Mouse (Mus musculus): ENCODE results near the gene Phyh. TPM values are rescaled to one million over a fixed set of nuclear protein-coding genes. Genes with fewer than 3 reads are reported as not detected.
A peak's percentile ranks its signal among the peaks of the same experiment; 100 is the strongest.

Gene Phyh
- polyA plus RNA-seq, 1 experiment from 2014 or later: 242 TPM

GRCm38 (mm10) chr2:4909909-4910308 lies 8.9 kb upstream of the Phyh start:
- H3K27ac ChIP-seq (ENCODE audit: low read length): no peak overlapping the region
- no peak overlapping the region for H3K9ac ChIP-seq (ENCODE audit: low read length)
- no peaks in the 10 kb centered on the region for H3K27me3 ChIP-seq (ENCODE audit: control insufficient read depth, insufficient read depth, low read length)
- no peak overlapping the region for H3K4me2 ChIP-seq (ENCODE audit: low read depth, low read length)
- peaks cover 27% of the 10 kb centered on the region for H3K36me3 ChIP-seq (ENCODE audit: control insufficient read depth, insufficient read depth)
- no peaks in the 10 kb centered on the region for H3K4me1 ChIP-seq (ENCODE audit: control insufficient read depth, insufficient read depth, low read length)
- no peak overlapping the region for H3K4me3 ChIP-seq (ENCODE audit: low read length)
- no peak for ATAC-seq (replicated peaks; ENCODE audit: extremely low read depth, insufficient read depth, low FRiP score)
- H3K9me3 ChIP-seq (replicated peaks; ENCODE audit: control insufficient read depth, low read length): peaks cover 14% of the 10 kb centered on the region
- 67% methylated on average over 6 of the region's 6 CpGs for WGBS

- 77% methylated on average over 4 of the region's 4 CpGs for WGBS
- H3K9me3 ChIP-seq (replicated peaks; ENCODE audit: control insufficient read depth, low read length): peaks cover 14% of the 10 kb centered on the region
- H3K9ac ChIP-seq (ENCODE audit: low read length): no peak overlapping the region
- H3K4me3 ChIP-seq (ENCODE audit: low read length): no peak overlapping the region
- H3K4me2 ChIP-seq (ENCODE audit: low read depth, low read length): no peak overlapping the region
- H3K27ac ChIP-seq (ENCODE audit: low read length): no peak overlapping the region
- H3K4me1 ChIP-seq (ENCODE audit: control insufficient read depth, insufficient read depth, low read length): no peaks in the 10 kb centered on the region
- no peak for ATAC-seq (replicated peaks; ENCODE audit: extremely low read depth, insufficient read depth, low FRiP score)
- no peaks in the 10 kb centered on the region for H3K27me3 ChIP-seq (ENCODE audit: control insufficient read depth, insufficient read depth, low read length)
- H3K36me3 ChIP-seq (ENCODE audit: control insufficient read depth, insufficient read depth): peaks cover 22% of the 10 kb centered on the region
Measured at GRCm38 (mm10) chr2:4910521-4910920, 8.3 kb upstream of the Phyh start.

- ATAC-seq (replicated peaks; ENCODE audit: extremely low read depth, insufficient read depth, low FRiP score): no peak
- H3K9me3 ChIP-seq (replicated peaks; ENCODE audit: control insufficient read depth, low read length): peaks cover 14% of the 10 kb centered on the region
- no peak overlapping the region for H3K4me2 ChIP-seq (ENCODE audit: low read depth, low read length)
- H3K27me3 ChIP-seq (ENCODE audit: control insufficient read depth, insufficient read depth, low read length): no peaks in the 10 kb centered on the region
- no peaks in the 10 kb centered on the region for H3K36me3 ChIP-seq (ENCODE audit: control insufficient read depth, insufficient read depth)
- H3K4me1 ChIP-seq (ENCODE audit: control insufficient read depth, insufficient read depth, low read length): peaks cover 5% of the 10 kb centered on the region
- H3K4me3 ChIP-seq (ENCODE audit: low read length): no peak overlapping the region
- WGBS: 78% methylated on average over 7 of the region's 7 CpGs
- H3K27ac ChIP-seq (ENCODE audit: low read length): no peak overlapping the region
- no peak overlapping the region for H3K9ac ChIP-seq (ENCODE audit: low read length)
Measured at GRCm38 (mm10) chr2:4913949-4914348, 4.9 kb upstream of the Phyh start.

GRCm38 (mm10) chr2:4916037-4916436 lies 2.8 kb upstream of the Phyh start:
- H3K4me2 ChIP-seq (ENCODE audit: low read depth, low read length): no peak overlapping the region
- WGBS: 69% methylated on average over 6 of the region's 6 CpGs
- no peaks in the 10 kb centered on the region for H3K27me3 ChIP-seq (ENCODE audit: control insufficient read depth, insufficient read depth, low read length)
- no peak overlapping the region for H3K9ac ChIP-seq (ENCODE audit: low read length)
- no peak overlapping the region for H3K27ac ChIP-seq (ENCODE audit: low read length)
- H3K4me1 ChIP-seq (ENCODE audit: control insufficient read depth, insufficient read depth, low read length): peaks cover 9% of the 10 kb centered on the region
- no peak for ATAC-seq (replicated peaks; ENCODE audit: extremely low read depth, insufficient read depth, low FRiP score)
- no peak overlapping the region for H3K4me3 ChIP-seq (ENCODE audit: low read length)
- H3K9me3 ChIP-seq (replicated peaks; ENCODE audit: control insufficient read depth, low read length): peaks cover 14% of the 10 kb centered on the region
- H3K36me3 ChIP-seq (ENCODE audit: control insufficient read depth, insufficient read depth): no peaks in the 10 kb centered on the region

- H3K4me3 ChIP-seq (ENCODE audit: low read length): peak overlapping the region; percentile 11
- 15% methylated on average over 8 of the region's 8 CpGs for WGBS
- peak overlapping the region; percentile 62 for H3K4me2 ChIP-seq (ENCODE audit: low read depth, low read length)
- H3K4me1 ChIP-seq (ENCODE audit: control insufficient read depth, insufficient read depth, low read length): peaks cover 9% of the 10 kb centered on the region
- no peak for ATAC-seq (replicated peaks; ENCODE audit: extremely low read depth, insufficient read depth, low FRiP score)
- no peaks in the 10 kb centered on the region for H3K36me3 ChIP-seq (ENCODE audit: control insufficient read depth, insufficient read depth)
- peaks cover 9% of the 10 kb centered on the region; the same call in 1 of the 2 replicates for H3K9me3 ChIP-seq (replicated peaks; ENCODE audit: control insufficient read depth, low read length)
- no peaks in the 10 kb centered on the region for H3K27me3 ChIP-seq (ENCODE audit: control insufficient read depth, insufficient read depth, low read length)
- peak overlapping the region; percentile 88 for H3K27ac ChIP-seq (ENCODE audit: low read length)
- H3K9ac ChIP-seq (ENCODE audit: low read length): peak overlapping the region; percentile 68
Measured at GRCm38 (mm10) chr2:4917326-4918021, 1.3 kb upstream of the Phyh start.

GRCm38 (mm10) chr2:4921019-4921418 lies 2.2 kb downstream of the Phyh start:
- 0 out of 2 replicates have a peak, but pooled peaks cover 3% of the 10 kb centered on the region for H3K9me3 ChIP-seq (replicated peaks; ENCODE audit: control insufficient read depth, low read length)
- no peak overlapping the region for H3K9ac ChIP-seq (ENCODE audit: low read length)
- H3K4me2 ChIP-seq (ENCODE audit: low read depth, low read length): no peak overlapping the region
- H3K4me3 ChIP-seq (ENCODE audit: low read length): no peak overlapping the region
- H3K36me3 ChIP-seq (ENCODE audit: control insufficient read depth, insufficient read depth): peaks cover 12% of the 10 kb centered on the region
- no peak for ATAC-seq (replicated peaks; ENCODE audit: extremely low read depth, insufficient read depth, low FRiP score)
- H3K27me3 ChIP-seq (ENCODE audit: control insufficient read depth, insufficient read depth, low read length): no peaks in the 10 kb centered on the region
- no peak overlapping the region for H3K27ac ChIP-seq (ENCODE audit: low read length)
- peaks cover 9% of the 10 kb centered on the region for H3K4me1 ChIP-seq (ENCODE audit: control insufficient read depth, insufficient read depth, low read length)
- WGBS: 89% methylated on average over 5 of the region's 5 CpGs

- no peak for ATAC-seq (replicated peaks; ENCODE audit: extremely low read depth, insufficient read depth, low FRiP score)
- Histone ChIP-seq H3K36me3 (ENCODE audit: control insufficient read depth, insufficient read depth) (peaks cover 14% of the 10 kb centered on the region), H3K4me1 (ENCODE audit: control insufficient read depth, insufficient read depth, low read length) (peaks cover 8% of the 10 kb centered on the region), H3K27me3 (ENCODE audit: control insufficient read depth, insufficient read depth, low read length) (no peaks in the 10 kb centered on the region), H3K27ac (ENCODE audit: low read length) (no peak overlapping the region), H3K9ac (ENCODE audit: low read length) (no peak overlapping the region), H3K4me2 (ENCODE audit: low read depth, low read length) (no peak overlapping the region), H3K4me3 (ENCODE audit: low read length) (no peak overlapping the region), H3K9me3 (replicated peaks; ENCODE audit: control insufficient read depth, low read length) (0 out of 2 replicates have a peak, but pooled peaks cover 3% of the 10 kb centered on the region)
- 48% methylated on average over 7 of the region's 7 CpGs for WGBS
Measured at GRCm38 (mm10) chr2:4922476-4923164, 3.8 kb downstream of the Phyh start.

GRCm38 (mm10) chr2:4927391-4927790 lies 8.6 kb downstream of the Phyh start:
- H3K4me2 ChIP-seq (ENCODE audit: low read depth, low read length): no peak overlapping the region
- no peak overlapping the region for H3K4me3 ChIP-seq (ENCODE audit: low read length)
- no peak overlapping the region for H3K27ac ChIP-seq (ENCODE audit: low read length)
- no peaks in the 10 kb centered on the region for H3K27me3 ChIP-seq (ENCODE audit: control insufficient read depth, insufficient read depth, low read length)
- 0 out of 2 replicates have a peak, but pooled peaks cover 3% of the 10 kb centered on the region for H3K9me3 ChIP-seq (replicated peaks; ENCODE audit: control insufficient read depth, low read length)
- no peaks in the 10 kb centered on the region for H3K4me1 ChIP-seq (ENCODE audit: control insufficient read depth, insufficient read depth, low read length)
- peaks cover 49% of the 10 kb centered on the region for H3K36me3 ChIP-seq (ENCODE audit: control insufficient read depth, insufficient read depth)
- no peak overlapping the region for H3K9ac ChIP-seq (ENCODE audit: low read length)
- ATAC-seq (replicated peaks; ENCODE audit: extremely low read depth, insufficient read depth, low FRiP score): no peak
- 80% methylated on average over 3 of the region's 3 CpGs for WGBS

GRCm38 (mm10) chr2:4929230-4929629 lies 10.4 kb downstream of the Phyh start:
- no peak overlapping the region for H3K27ac ChIP-seq (ENCODE audit: low read length)
- H3K9me3 ChIP-seq (replicated peaks; ENCODE audit: control insufficient read depth, low read length): 0 out of 2 replicates have a peak, but pooled peaks cover 3% of the 10 kb centered on the region
- H3K27me3 ChIP-seq (ENCODE audit: control insufficient read depth, insufficient read depth, low read length): no peaks in the 10 kb centered on the region
- H3K4me2 ChIP-seq (ENCODE audit: low read depth, low read length): no peak overlapping the region
- WGBS: 60% methylated on average over 2 of the region's 2 CpGs
- peaks cover 46% of the 10 kb centered on the region for H3K36me3 ChIP-seq (ENCODE audit: control insufficient read depth, insufficient read depth)
- H3K9ac ChIP-seq (ENCODE audit: low read length): no peak overlapping the region
- ATAC-seq (replicated peaks; ENCODE audit: extremely low read depth, insufficient read depth, low FRiP score): no peak
- H3K4me1 ChIP-seq (ENCODE audit: control insufficient read depth, insufficient read depth, low read length): no peaks in the 10 kb centered on the region
- H3K4me3 ChIP-seq (ENCODE audit: low read length): no peak overlapping the region

All from heart, embryonic 16.5 days (tissue).